Mouse (Mus musculus) gastrocnemius, adult 2 months (tissue): ENCODE results near the gene Hspa2. TPM values are rescaled to one million over a fixed set of nuclear protein-coding genes. Genes with fewer than 3 reads are reported as not detected.
A peak's percentile ranks its signal among the peaks of the same experiment; 100 is the strongest.

Source experiments
- DNase-seq: peaks from one replicate; pipeline ENCODE4 v3.0.0; 2022
- H3K27ac ChIP-seq: fragments of 200-600 bp; 2 replicates; pipeline ENCODE4 v1.8.1; 2022; ENCODE audit warnings: mild to moderate bottlenecking
- H3K4me3 ChIP-seq: fragments of 200-600 bp; 2 replicates; pipeline ENCODE4 v1.8.1; 2022; ENCODE audit warnings: mild to moderate bottlenecking, moderate library complexity
- CTCF ChIP-seq: fragments of 200-600 bp; IDR thresholded peaks from 2 replicates; pipeline ENCODE4 v1.8.1; 2022; ENCODE audit warnings: antibody characterized with exemption, mild to moderate bottlenecking, moderate library complexity
- intact Hi-C: fragments of 180-260 bp; cut with DNase I; formaldehyde crosslinking; loops from one replicate; pipeline ENCODE4 v1.15.1; 2025
- long read RNA-seq, 2 experiments: library from polyadenylated mRNA; stranded (forward); transcript quantifications; one replicate each; pipeline ENCODE4 v2.0.0; 2021
- total RNA-seq, 2 experiments: library from RNA; stranded (reverse); gene quantifications; 2 replicates each; pipeline ENCODE4 v1.2.3; 2021

Gene Hspa2
- total RNA-seq: 1 to 10 TPM; 6.9 to 7.0 TPM
- long read RNA-seq, experiment 1, transcript Hspa2-202 (1 exons, 2,526 nt): major isoform, 37 of 37 reads
- long read RNA-seq, experiment 1, partial matches to known transcripts: 0 of 37 reads
- long read RNA-seq, experiment 1, other reads (novel, unspliced or antisense): 0 of 37 reads
- long read RNA-seq, experiment 2, transcript Hspa2-202 (1 exons, 2,526 nt): major isoform, 44 of 44 reads
- long read RNA-seq, experiment 2, partial matches to known transcripts: 0 of 44 reads
- long read RNA-seq, experiment 2, other reads (novel, unspliced or antisense): 0 of 44 reads

- DNase-seq: peak; percentile 99
- Histone ChIP-seq H3K27ac (peak within 1 kb of the TSS; percentile 98), H3K4me3 (peak within 1 kb of the TSS; percentile 82)
- TF ChIP-seq CTCF: no peak
- intact Hi-C loops: loop anchor here (1.0 to 5.0 kb wide), 3 partner anchors 35 to 133 kb away; partner anchors contain the start of gene Zbtb25
These were observed at the start of gene Hspa2 for GRCm38 (mm10) chr12:76403886-76404537. Hspa2 (plus strand) TSS chr12:76404176.

GRCm38 (mm10) chr12:76360868-76361267 is 43.1 kb upstream of the Hspa2 start:
- no peak for TF ChIP-seq CTCF
- DNase-seq: no peak
- intact Hi-C loops: no loop called here
- Histone ChIP-seq H3K27ac (no peak overlapping the region), H3K4me3 (no peak overlapping the region)

DNA sequence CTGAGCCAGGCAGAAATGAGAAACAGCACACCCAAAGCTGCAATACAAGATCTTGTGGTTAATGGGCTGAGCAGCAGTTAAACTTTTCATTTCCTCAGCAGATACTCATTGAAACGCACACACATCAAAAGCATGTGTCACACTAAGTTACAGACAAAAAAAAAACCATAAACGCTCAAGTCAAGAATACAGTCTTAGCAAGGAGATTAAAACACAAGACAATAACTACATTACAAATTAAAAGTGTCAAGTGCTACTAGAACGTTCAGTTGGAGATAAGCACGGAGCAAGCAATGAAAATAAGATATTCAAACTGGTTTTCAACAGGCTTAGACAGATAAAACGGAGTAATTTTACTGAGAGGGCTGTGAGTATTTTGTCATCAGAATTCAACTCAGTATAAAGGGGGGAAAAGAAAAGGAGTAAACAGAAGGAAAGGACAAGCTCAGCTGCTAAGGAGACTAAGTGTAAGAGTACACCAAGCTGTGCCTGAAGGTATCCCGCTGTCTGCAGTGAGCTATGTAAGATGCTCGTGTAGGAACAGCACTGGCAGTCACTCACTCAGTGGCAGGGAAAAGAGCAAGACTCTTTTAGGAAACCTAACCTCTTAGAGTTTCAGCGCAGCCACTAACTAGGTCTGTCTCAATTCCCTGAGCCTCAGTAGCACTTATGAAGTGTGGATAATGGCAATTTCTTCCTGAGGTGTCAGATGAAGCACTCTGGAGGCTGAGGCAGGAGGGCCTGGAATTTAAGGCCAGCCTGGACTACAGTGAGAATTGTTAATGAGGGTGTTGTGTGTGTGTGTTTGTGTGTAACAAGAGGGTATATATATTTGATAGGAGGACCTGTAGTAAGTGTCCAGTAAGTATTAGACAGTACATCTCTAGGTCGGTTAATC is 42.3 kb upstream of the Hspa2 start:
- Histone ChIP-seq H3K27ac (peak overlapping the region; percentile 2; the same call in 1 of the 2 replicates), H3K4me3 (no peak overlapping the region)
- intact Hi-C loops: no loop called here
- DNase-seq: no peak
- TF ChIP-seq CTCF: no peak

- TF ChIP-seq CTCF: no peak
- no peak for DNase-seq
- intact Hi-C loops: no loop called here
- Histone ChIP-seq H3K4me3 (no peak overlapping the region), H3K27ac (0 out of 2 replicates have a peak overlapping the region, but pooled peaks have one; percentile 2)
These were observed 41.7 kb upstream of the Hspa2 start for GRCm38 (mm10) chr12:76362303-76362676.

DNA sequence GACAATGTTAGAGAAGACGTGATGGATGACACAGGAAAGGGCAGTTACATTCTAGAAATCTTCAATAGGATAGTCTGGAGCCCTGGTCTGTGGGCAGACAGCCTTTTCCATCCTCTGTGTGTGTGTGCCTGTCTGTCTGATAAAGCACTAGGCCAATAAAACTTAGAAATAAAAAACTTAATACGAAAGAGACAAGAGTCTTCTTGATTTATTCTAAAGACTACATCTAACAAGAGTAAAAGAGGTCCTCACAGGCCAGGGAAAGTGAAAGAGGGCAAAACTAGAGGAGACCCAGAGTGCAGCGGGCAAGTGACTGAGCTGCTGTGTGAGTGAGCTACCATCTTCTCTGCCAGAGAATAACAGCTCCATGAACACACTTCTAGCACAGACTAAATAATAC is 37.7 kb upstream of the Hspa2 start:
- DNase-seq: no peak
- Histone ChIP-seq H3K4me3 (no peak overlapping the region), H3K27ac (no peak overlapping the region; the same call in 1 of the 2 replicates)
- intact Hi-C loops: loop anchor here (2.0 kb wide), 1 partner anchor 67 kb away; no protein-coding TSS in a partner anchor
- no peak for TF ChIP-seq CTCF

- H3K4me3 ChIP-seq: peak overlapping the region; percentile 100
- no peak for TF ChIP-seq CTCF
- H3K27ac ChIP-seq: peak overlapping the region; percentile 98
- peak; percentile 57 for DNase-seq
- intact Hi-C loops: loop anchor here (2.0 kb wide), 1 partner anchor 65 kb away; no protein-coding TSS in a partner anchor
These were observed 36.6 kb upstream of the Hspa2 start for GRCm38 (mm10) chr12:76367096-76367995.

- no peak for TF ChIP-seq CTCF
- no peak for DNase-seq
- intact Hi-C loops: no loop called here
- peak overlapping the region; percentile 100 for H3K4me3 ChIP-seq
- H3K27ac ChIP-seq: peak overlapping the region; percentile 98
These were observed 35.7 kb upstream of the Hspa2 start for GRCm38 (mm10) chr12:76368201-76368789.

- H3K4me3 ChIP-seq: peak overlapping the region; percentile 100
- peak overlapping the region; percentile 98 for H3K27ac ChIP-seq
- intact Hi-C loops: loop anchor here (1.0 kb wide), 1 partner anchor 36 kb away; the partner anchor contains the start of gene Hspa2
- peak; percentile 75 for DNase-seq
- no peak for TF ChIP-seq CTCF
These were observed 35.2 kb upstream of the Hspa2 start for GRCm38 (mm10) chr12:76368790-76369205.

DNA sequence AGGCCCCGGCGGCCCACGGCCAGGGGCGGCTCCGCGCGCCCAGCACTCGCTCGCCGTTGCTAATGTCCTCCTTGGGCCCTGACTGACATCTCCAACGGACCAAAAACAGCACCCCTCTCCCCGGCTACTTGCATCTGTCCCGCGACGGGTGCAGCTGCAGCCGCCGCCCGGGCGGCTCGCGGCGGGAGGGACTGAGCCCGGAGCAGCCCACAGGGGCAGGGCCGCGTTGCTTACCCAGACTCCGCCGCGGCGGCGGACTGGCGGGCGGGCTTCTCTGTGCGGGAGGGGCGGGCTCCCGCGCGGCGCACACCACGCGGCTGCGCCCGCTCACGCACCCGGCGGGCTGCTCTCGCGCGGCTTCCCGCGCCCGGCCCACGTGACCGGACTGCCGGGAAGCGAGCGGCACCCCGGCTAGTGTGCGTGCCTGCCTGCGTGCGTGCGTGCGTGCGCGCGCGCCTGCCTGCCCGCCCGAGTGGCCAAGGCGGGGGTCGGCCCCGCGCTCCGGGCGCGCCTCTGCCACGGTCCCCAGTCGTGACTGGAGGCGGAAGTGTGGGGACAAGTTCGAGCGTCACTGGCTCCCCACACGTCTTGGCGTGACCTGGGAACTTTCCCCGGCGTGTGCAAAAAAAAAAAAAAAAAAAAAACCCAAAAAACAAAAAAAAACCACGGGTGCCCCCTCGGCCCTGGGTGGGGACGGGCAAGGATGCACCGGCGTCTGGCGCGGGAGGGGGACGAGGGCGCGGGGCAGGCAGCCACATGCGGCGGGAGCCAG is 34.6 kb upstream of the Hspa2 start, which contains the start of gene Zbtb25:
TSS of gene Zbtb25 (minus strand) at position 397 of the 772 bp plus-strand sequence.
- TF ChIP-seq CTCF: no peak
- Histone ChIP-seq H3K4me3 (peak within 1 kb of the TSS; percentile 100), H3K27ac (peak within 1 kb of the TSS; percentile 98)
- peak; percentile 94 for DNase-seq
- intact Hi-C loops: loop anchor here (1.0 kb wide), 1 partner anchor 35 kb away; the partner anchor contains the start of gene Hspa2
